Mouse (Mus musculus) limb, embryonic 11.5 days (tissue): Measurements from ENCODE around the gene Ldlrad3. TPM values are rescaled to one million over a fixed set of nuclear protein-coding genes. Genes with fewer than 3 reads are reported as not detected.

Experiments
- ATAC-seq: fragments of 200-750 bp; cut with Nextera tagmentation; 2 replicates; pipeline ENCODE4 v1.8.0; 2017; ENCODE audit warnings: low read depth; ENCODE audit not compliant: insufficient number of reproducible peaks, low FRiP score, low TSS enrichment
- DNase-seq: peaks from one replicate; pipeline ENCODE4 v3.0.0-alpha.2; 2015; ENCODE audit warnings: low spot score
- H3K27ac ChIP-seq: fragments of 300-500 bp; sonication (generic); replicated peaks from 2 replicates; pipeline ENCODE4 v1.5.1; 2014; ENCODE audit warnings: low read depth, mild to moderate bottlenecking, low read length
- H3K27me3 ChIP-seq: fragments of 300-500 bp; sonication (generic); 2 replicates; pipeline ENCODE4 v1.6.1; 2014; ENCODE audit warnings: mild to moderate bottlenecking, low read length, mixed read lengths; ENCODE audit not compliant: control insufficient read depth, insufficient read depth
- H3K36me3 ChIP-seq: fragments of 300-500 bp; sonication (generic); 2 replicates; pipeline ENCODE4 v1.6.1; 2014; ENCODE audit warnings: mild to moderate bottlenecking, low read length, moderate library complexity, mixed read lengths; ENCODE audit not compliant: control insufficient read depth, insufficient read depth
- H3K4me1 ChIP-seq: fragments of 300-500 bp; sonication (generic); 2 replicates; pipeline ENCODE4 v1.6.1; 2014; ENCODE audit warnings: low read length, mixed read lengths; ENCODE audit not compliant: control insufficient read depth, insufficient read depth
- H3K4me2 ChIP-seq: fragments of 300-500 bp; sonication (generic); 2 replicates; pipeline ENCODE4 v1.6.1; 2014; ENCODE audit warnings: low read depth, mild to moderate bottlenecking, moderate library complexity; ENCODE audit not compliant: severe bottlenecking
- H3K4me3 ChIP-seq: fragments of 300-500 bp; sonication (generic); 2 replicates; pipeline ENCODE4 v1.5.1; 2014; ENCODE audit warnings: low read depth, low read length
- H3K9ac ChIP-seq: fragments of 300-500 bp; sonication (generic); 2 replicates; pipeline ENCODE4 v1.6.1; 2014; ENCODE audit warnings: mild to moderate bottlenecking, low read length
- H3K9me3 ChIP-seq: fragments of 300-500 bp; sonication (generic); 2 replicates; pipeline ENCODE4 v1.6.1; 2016; ENCODE audit warnings: low read length; ENCODE audit not compliant: control insufficient read depth
- WGBS: fragments of 180-500 bp; shearing (Covaris S2); extraction: QIAGEN DNeasy Blood & Tissue Kit; methylation state at CpG from one replicate; pipeline ENCODE4 v1.1.7; 2014; 5-methylcytosine and 5-hydroxymethylcytosine counted together
- polyA plus RNA-seq: library from polyadenylated mRNA; unstranded; fragments of >200 nt; fragmentation: Nextera tagmentation; extraction: Ambion mirVana; gene quantifications from 2 replicates; pipeline ENCODE4 v1.2.1, GENCODE M21; 2014

Ldlrad3 gene
- polyA plus RNA-seq, 1 experiment from 2014 or later: 57.5 TPM

DNA sequence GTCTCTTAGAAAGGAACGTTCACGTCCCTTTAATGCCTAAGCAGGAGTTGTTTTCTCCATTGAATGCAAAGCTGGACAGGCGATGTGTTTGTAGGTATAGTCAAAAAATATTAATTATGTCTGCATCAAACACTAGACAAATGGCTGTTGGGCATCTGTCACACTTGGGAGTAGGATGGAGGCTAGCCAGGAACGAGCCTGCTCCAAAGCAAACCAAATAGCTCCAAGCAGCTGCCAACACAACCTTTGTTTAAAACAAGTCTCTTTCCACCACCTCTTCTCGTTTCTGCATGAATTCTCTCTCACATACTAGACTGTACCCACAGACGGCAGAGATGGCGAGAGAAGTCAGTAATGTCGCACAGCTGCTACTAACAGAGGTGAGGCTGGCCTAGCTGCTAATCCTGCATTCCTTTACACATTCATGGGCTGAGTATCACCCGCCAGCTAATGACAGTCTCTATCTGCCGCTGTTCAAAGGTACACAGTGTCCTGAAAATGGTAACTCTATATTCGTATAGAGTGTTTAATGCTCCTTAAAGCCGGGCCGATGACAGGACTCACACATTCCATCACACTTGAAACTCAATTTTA lies 74.2 kb downstream of the Ldlrad3 start:
- Histone ChIP-seq H3K4me2 (no peak overlapping the region), H3K4me1 (peaks cover 3% of the 10 kb centered on the region; the same call in 1 of the 2 replicates), H3K36me3 (peaks cover 2% of the 10 kb centered on the region; the same call in 1 of the 2 replicates), H3K27ac (no peak overlapping the region), H3K9me3 (no peaks in the 10 kb centered on the region), H3K27me3 (no peaks in the 10 kb centered on the region), H3K9ac (no peak overlapping the region), H3K4me3 (no peak overlapping the region)
- no peak for DNase-seq
- 85% methylated on average over 13 of the region's 13 CpGs for WGBS
- no peak for ATAC-seq

DNA sequence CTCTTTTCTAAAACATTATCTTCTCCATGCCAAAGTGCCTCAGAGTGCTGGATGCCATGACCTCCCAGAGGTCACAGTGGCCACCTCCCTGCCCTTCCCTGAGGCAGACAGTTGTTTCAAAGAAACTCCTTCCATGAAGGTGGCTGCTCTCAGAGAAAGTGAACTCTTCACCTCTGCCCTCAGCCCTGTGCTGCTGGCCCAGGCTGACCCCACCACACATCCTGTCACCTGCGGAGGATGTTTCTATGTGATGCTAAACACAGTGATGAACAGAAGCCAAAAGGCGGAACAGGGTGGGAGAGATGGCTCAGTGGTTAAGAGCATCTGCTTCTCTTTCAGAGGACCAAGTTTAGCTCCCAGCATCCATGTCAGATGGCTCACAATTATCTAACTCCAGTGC lies 75.9 kb downstream of the Ldlrad3 start:
- Histone ChIP-seq H3K36me3 (peaks cover 2% of the 10 kb centered on the region; the same call in 1 of the 2 replicates), H3K27ac (no peak overlapping the region), H3K4me1 (no peaks in the 10 kb centered on the region), H3K27me3 (no peaks in the 10 kb centered on the region), H3K9ac (no peak overlapping the region), H3K4me2 (no peak overlapping the region), H3K4me3 (no peak overlapping the region), H3K9me3 (no peaks in the 10 kb centered on the region)
- DNase-seq (no peak), ATAC-seq (no peak)
- WGBS: 87% methylated on average over 2 of the region's 2 CpGs

DNA sequence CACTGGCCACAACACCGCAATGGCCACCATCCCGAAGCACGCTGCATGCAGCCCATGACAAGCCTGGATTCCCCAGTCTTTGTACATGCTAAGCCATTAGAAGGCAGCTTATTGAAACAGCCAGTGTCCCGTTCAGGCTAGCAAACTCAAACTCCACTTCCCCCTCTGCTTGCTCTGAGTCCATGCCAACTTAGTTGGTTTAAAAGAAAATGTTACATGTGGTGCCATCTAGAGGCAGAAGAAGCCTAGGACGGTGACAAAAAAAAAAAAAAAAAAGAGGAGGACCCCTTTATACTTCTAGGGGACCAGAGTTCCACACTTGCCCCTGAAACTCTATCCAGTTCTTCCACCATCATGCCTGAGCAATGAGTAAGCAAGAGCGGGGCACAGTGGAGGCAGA lies 78.9 kb downstream of the Ldlrad3 start:
- ATAC-seq (no peak), DNase-seq (no peak)
- Histone ChIP-seq H3K27ac (no peak overlapping the region), H3K4me1 (no peaks in the 10 kb centered on the region), H3K9me3 (no peaks in the 10 kb centered on the region), H3K27me3 (no peaks in the 10 kb centered on the region), H3K4me2 (no peak overlapping the region), H3K36me3 (peaks cover 2% of the 10 kb centered on the region; the same call in 1 of the 2 replicates), H3K4me3 (no peak overlapping the region), H3K9ac (no peak overlapping the region)
- 73% methylated on average over 6 of the region's 6 CpGs for WGBS

DNA sequence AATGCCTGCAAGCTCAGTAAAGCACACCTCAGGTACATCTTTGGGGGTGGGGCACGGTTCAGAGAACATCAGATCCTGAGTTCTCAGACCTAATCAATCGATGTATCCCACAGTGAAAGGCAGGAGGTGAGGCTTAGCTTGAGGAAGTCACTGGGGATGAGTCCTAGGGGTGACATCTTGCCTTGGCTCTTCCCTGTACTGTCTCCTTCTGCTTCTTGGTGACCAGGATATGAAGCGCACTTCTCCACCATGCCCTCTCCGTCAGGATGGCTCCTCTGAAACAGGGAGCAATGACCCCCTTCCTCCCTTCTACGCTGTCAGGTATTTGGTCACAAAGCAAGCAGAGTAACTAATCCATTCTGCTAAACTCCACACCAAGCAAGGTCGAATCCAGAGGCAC lies 79.5 kb downstream of the Ldlrad3 start:
- Histone ChIP-seq H3K4me3 (no peak overlapping the region), H3K27me3 (no peaks in the 10 kb centered on the region), H3K4me2 (no peak overlapping the region), H3K36me3 (peaks cover 2% of the 10 kb centered on the region; the same call in 1 of the 2 replicates), H3K27ac (no peak overlapping the region), H3K9ac (no peak overlapping the region), H3K9me3 (no peaks in the 10 kb centered on the region), H3K4me1 (no peaks in the 10 kb centered on the region)
- DNase-seq (no peak), ATAC-seq (no peak)
- WGBS: 90% methylated on average over 6 of the region's 6 CpGs

- 87% methylated on average over 2 of the region's 2 CpGs for WGBS
These were observed 80.7 kb downstream of the Ldlrad3 start for GRCm38 (mm10) chr2:102105454-102105853.

DNA sequence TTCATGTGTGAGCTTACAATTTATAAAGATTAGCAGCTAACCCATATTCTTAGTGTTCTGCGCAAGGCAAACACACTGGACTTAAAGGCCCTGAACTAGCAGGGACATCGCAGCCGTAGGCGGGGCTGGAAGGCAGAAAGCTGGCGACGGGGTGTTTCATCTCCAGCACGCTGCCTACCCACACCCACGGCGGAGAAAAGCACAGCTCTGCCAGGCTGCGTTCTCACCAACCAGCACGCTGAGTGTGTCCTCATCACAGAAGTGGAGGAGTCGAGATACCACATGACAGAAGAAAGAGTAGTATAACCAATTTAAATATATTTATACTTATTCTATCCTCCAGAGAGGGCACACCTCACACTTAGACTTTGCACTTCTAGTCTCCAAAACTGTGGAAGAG lies 82.2 kb downstream of the Ldlrad3 start:
- H3K4me2 ChIP-seq: no peak overlapping the region
- no peaks in the 10 kb centered on the region for H3K36me3 ChIP-seq
- no peak overlapping the region for H3K27ac ChIP-seq
- 91% methylated on average over 12 of the region's 12 CpGs for WGBS
- H3K9ac ChIP-seq: no peak overlapping the region
- H3K27me3 ChIP-seq: no peaks in the 10 kb centered on the region
- no peaks in the 10 kb centered on the region; the same call in 1 of the 2 replicates for H3K4me1 ChIP-seq
- ATAC-seq (no peak), DNase-seq (no peak)
- no peak overlapping the region for H3K4me3 ChIP-seq
- H3K9me3 ChIP-seq: no peaks in the 10 kb centered on the region

More at GRCm38 (mm10) chr2:102105454-102105853, 80.7 kb downstream of the Ldlrad3 start:
- H3K9ac ChIP-seq: no peak overlapping the region
- ATAC-seq (no peak), DNase-seq (no peak)
- no peaks in the 10 kb centered on the region for H3K9me3 ChIP-seq
- H3K27ac ChIP-seq: no peak overlapping the region
- no peak overlapping the region for H3K4me2 ChIP-seq
- H3K4me3 ChIP-seq: no peak overlapping the region
- peaks cover 2% of the 10 kb centered on the region; the same call in 1 of the 2 replicates for H3K36me3 ChIP-seq
- no peaks in the 10 kb centered on the region; the same call in 1 of the 2 replicates for H3K4me1 ChIP-seq
- no peaks in the 10 kb centered on the region for H3K27me3 ChIP-seq

GRCm38 (mm10) chr2:102100490-102100889 lies 85.7 kb downstream of the Ldlrad3 start:
- DNase-seq (no peak), ATAC-seq (no peak)
- Histone ChIP-seq H3K27ac (no peak overlapping the region), H3K4me3 (no peak overlapping the region), H3K27me3 (no peaks in the 10 kb centered on the region), H3K9me3 (no peaks in the 10 kb centered on the region), H3K9ac (no peak overlapping the region), H3K4me1 (no peaks in the 10 kb centered on the region; the same call in 1 of the 2 replicates), H3K4me2 (no peak overlapping the region), H3K36me3 (no peaks in the 10 kb centered on the region)
- 70% methylated on average over 4 of the region's 4 CpGs for WGBS

- no peaks in the 10 kb centered on the region for H3K9me3 ChIP-seq
- no peak for ATAC-seq
These were observed 86.3 kb downstream of the Ldlrad3 start for GRCm38 (mm10) chr2:102099702-102100450.

More at GRCm38 (mm10) chr2:102099702-102100450, 86.3 kb downstream of the Ldlrad3 start:
- H3K27me3 ChIP-seq: no peaks in the 10 kb centered on the region
- no peak overlapping the region for H3K27ac ChIP-seq
- no peak overlapping the region for H3K9ac ChIP-seq
- no peaks in the 10 kb centered on the region; the same call in 1 of the 2 replicates for H3K4me1 ChIP-seq
- no peak for DNase-seq
- WGBS: 85% methylated on average over 14 of the region's 14 CpGs
- no peak overlapping the region for H3K4me2 ChIP-seq
- no peak overlapping the region for H3K4me3 ChIP-seq
- no peaks in the 10 kb centered on the region for H3K36me3 ChIP-seq
